Mouse (Mus musculus) embryonic fibroblast, embryonic 13.5 days (primary cell): ENCODE results near the gene Eif3g. TPM values are rescaled to one million over a fixed set of nuclear protein-coding genes. Genes with fewer than 3 reads are reported as not detected.

ENCODE experiments used
- H3K27ac ChIP-seq: 2 replicates; pipeline ENCODE4 v1.5.1; 2012; ENCODE audit warnings: low read length, control low read depth, inconsistent platforms; ENCODE audit not compliant: insufficient read depth
- H3K4me1 ChIP-seq: 2 replicates; pipeline ENCODE4 v1.6.1; 2011; ENCODE audit warnings: low read length; ENCODE audit not compliant: control insufficient read depth, insufficient read depth
- H3K4me3 ChIP-seq: 2 replicates; pipeline ENCODE4 v1.5.1; 2011; ENCODE audit warnings: mild to moderate bottlenecking, control low read depth, low read length; ENCODE audit not compliant: insufficient read depth
- CTCF ChIP-seq: IDR thresholded peaks from 2 replicates; pipeline ENCODE4 v1.5.1; 2011; ENCODE audit warnings: mild to moderate bottlenecking, control low read depth, low read length, moderate library complexity, borderline replicate concordance; ENCODE audit not compliant: insufficient read depth
- POLR2A ChIP-seq: IDR thresholded peaks from 2 replicates; pipeline ENCODE4 v1.6.1; 2011; ENCODE audit warnings: low read depth, mild to moderate bottlenecking, control low read depth, low read length, moderate library complexity
- polyA plus RNA-seq: library from polyadenylated mRNA; stranded (reverse); fragments of >200 nt; gene quantifications from 2 replicates; pipeline ENCODE4 v1.2.4, GENCODE M21; 2011; ENCODE audit warnings: low read depth; ENCODE audit not compliant: missing spikeins, insufficient read length

Eif3g gene
- polyA plus RNA-seq, 1 experiment: 107 TPM

GRCm38 (mm10) chr9:20861821-20862220, 36.6 kb downstream of the Eif3g start:
- no peaks in the 10 kb centered on the region; the same call in 1 of the 2 replicates for H3K4me1 ChIP-seq
- peak overlapping the region; percentile 15; the same call in 1 of the 2 replicates for H3K27ac ChIP-seq
- H3K4me3 ChIP-seq: no peak overlapping the region
- peak; percentile 7; the same call in 1 of the 2 replicates for TF ChIP-seq CTCF
- no peak for TF ChIP-seq POLR2A

- TF ChIP-seq CTCF: no peak
- TF ChIP-seq POLR2A: no peak
- no peak overlapping the region for H3K4me3 ChIP-seq
- no peaks in the 10 kb centered on the region; the same call in 1 of the 2 replicates for H3K4me1 ChIP-seq
- no peak overlapping the region for H3K27ac ChIP-seq
Measured at GRCm38 (mm10) chr9:20859926-20860325, 38.5 kb downstream of the Eif3g start.

GRCm38 (mm10) chr9:20857131-20857530, 41.3 kb downstream of the Eif3g start:
- TF ChIP-seq POLR2A: no peak
- no peak for TF ChIP-seq CTCF
- no peak overlapping the region for H3K27ac ChIP-seq
- H3K4me1 ChIP-seq: no peaks in the 10 kb centered on the region; the same call in 1 of the 2 replicates
- H3K4me3 ChIP-seq: no peak overlapping the region

DNA sequence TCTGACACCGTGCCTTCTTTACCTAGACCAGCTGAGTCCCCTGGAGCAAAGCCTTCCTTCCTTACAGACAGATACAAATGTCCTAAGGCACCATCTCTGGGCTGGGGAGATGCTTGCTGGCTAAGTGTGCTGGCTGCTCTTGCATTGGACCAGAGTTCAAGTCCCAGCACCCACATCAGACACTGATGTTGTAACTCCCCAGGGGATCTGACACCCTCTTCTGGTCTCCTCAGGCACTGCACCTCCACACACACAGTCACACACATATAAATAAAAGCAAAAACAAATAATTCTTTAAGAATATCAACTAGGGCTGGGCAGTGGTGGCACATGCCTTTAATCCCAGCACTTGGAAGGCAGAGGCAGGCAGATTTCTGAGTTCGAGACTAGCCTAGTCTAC, 48.2 kb downstream of the Eif3g start:
- H3K27ac ChIP-seq: no peak overlapping the region
- no peak overlapping the region for H3K4me3 ChIP-seq
- TF ChIP-seq POLR2A: no peak
- no peak for TF ChIP-seq CTCF
- no peaks in the 10 kb centered on the region for H3K4me1 ChIP-seq

Other genes starting within 250 kb of the Eif3g start
- gene Pin1, start 246.5 kb downstream of the Eif3g start, polyA plus RNA-seq: 18.6 and 20.3 TPM in 2 replicates
- gene Olfm2, start 152.3 kb downstream of the Eif3g start, polyA plus RNA-seq: 3.6 and 6.5 TPM in 2 replicates
- gene Col5a3, start 83.6 kb downstream of the Eif3g start, polyA plus RNA-seq: 68.7 and 71.7 TPM in 2 replicates
- not detected in 2 replicates for gene Rdh8, start 80.1 kb downstream of the Eif3g start, polyA plus RNA-seq
- 14.7 and 25.3 TPM in 2 replicates for gene A230050P20Rik, start 30.0 kb downstream of the Eif3g start, polyA plus RNA-seq
- gene Angptl6, start 18.9 kb downstream of the Eif3g start, polyA plus RNA-seq: 2.9 and 4.9 TPM in 2 replicates
- 31.1 and 34.5 TPM in 2 replicates for gene Ppan, start 10.4 kb downstream of the Eif3g start, polyA plus RNA-seq
- gene Dnmt1, start 61.3 kb upstream of the Eif3g start, polyA plus RNA-seq: 47.2 and 59.0 TPM in 2 replicates
- gene S1pr2, start 78.2 kb upstream of the Eif3g start, polyA plus RNA-seq: 34.0 and 36.2 TPM in 2 replicates
- gene Mrpl4, start 104.1 kb upstream of the Eif3g start, polyA plus RNA-seq: 43.7 and 43.9 TPM in 2 replicates
- gene Icam1, start 117.4 kb upstream of the Eif3g start, polyA plus RNA-seq: 15.4 and 18.9 TPM in 2 replicates
- gene Icam4, start 130.8 kb upstream of the Eif3g start, polyA plus RNA-seq: not detected in 2 replicates
- 0.82 and 1.0 TPM in 2 replicates for gene Icam5, start 133.4 kb upstream of the Eif3g start, polyA plus RNA-seq
- not detected in 2 replicates for gene Zglp1, start 168.5 kb upstream of the Eif3g start, polyA plus RNA-seq
- 0.35 and 0.44 TPM in 2 replicates for gene Gm49373, start 174.5 kb upstream of the Eif3g start, polyA plus RNA-seq
- gene Fdx1l, start 175.0 kb upstream of the Eif3g start, polyA plus RNA-seq: 20.9 and 29.0 TPM in 2 replicates
- gene Gm38431, start 193.4 kb upstream of the Eif3g start, polyA plus RNA-seq: 2.4 and 5.2 TPM in 2 replicates
- 34.2 and 40.8 TPM in 2 replicates for gene Raver1, start 193.4 kb upstream of the Eif3g start, polyA plus RNA-seq
- 11.1 and 15.1 TPM in 2 replicates for gene Tyk2, start 232.6 kb upstream of the Eif3g start, polyA plus RNA-seq